Mouse (Mus musculus) forebrain, embryonic 10.5 days (tissue): ENCODE results near the gene Aacs. TPM values are rescaled to one million over a fixed set of nuclear protein-coding genes. Genes with fewer than 3 reads are reported as not detected.

ENCODE experiments used
- microRNA-seq: library from miRNA; unstranded; fragments of <30 nt; microRNA quantifications from one replicate; pipeline ENCODE4, GENCODE M21; 2017
- polyA plus RNA-seq: library from polyadenylated mRNA; unstranded; fragments of >200 nt; fragmentation: Nextera tagmentation; extraction: Ambion mirVana; gene quantifications from 2 replicates; pipeline ENCODE4 v1.2.1, GENCODE M21; 2016

Gene Aacs
- polyA plus RNA-seq, 1 experiment from 2014 or later = 58.6 TPM

Small RNA genes within 50 kb of the gene (microRNA-seq; reads per million reads assigned to microRNA genes)
- not detected for gene Gm27551

Other genes starting within 250 kb of the Aacs start
- gene Scarb1, start 134.7 kb upstream of the Aacs start, polyA plus RNA-seq = 51.3 and 54.5 TPM in 2 replicates
- 0.21 and 0.38 TPM in 2 replicates for gene Gm10382, start 86.5 kb upstream of the Aacs start, polyA plus RNA-seq
- gene Ubc, start 85.6 kb upstream of the Aacs start, polyA plus RNA-seq = 931 and 967 TPM in 2 replicates
- 21.4 and 22.2 TPM in 2 replicates for gene Dhx37, start 41.7 kb upstream of the Aacs start, polyA plus RNA-seq
- gene Bri3bp, start 34.2 kb upstream of the Aacs start, polyA plus RNA-seq = 56.5 and 57.6 TPM in 2 replicates
- 0.20 and 0.27 TPM in 2 replicates for gene Tmem132b, start 56.0 kb downstream of the Aacs start, polyA plus RNA-seq